Mouse (Mus musculus): ENCODE measurements at regions not wholly inside any gene's neighbourhood (a gene's known extent, or its start where the extent isn't known, plus 50 kb on each side); places are given as distances from the start of the nearest gene placed in this dataset.

- TF ChIP-seq CTCF (IDR thresholded peaks at IDR 0.05; ENCODE audit: low read depth, low read length) (peak; percentile 3), POLR2A (IDR thresholded peaks at IDR 0.05; ENCODE audit: insufficient read depth, low read length) (no peak), EP300 (IDR thresholded peaks at IDR 0.05; ENCODE audit: insufficient read depth, low read depth, low read length) (no peak)
Observed at GRCm38 (mm10) chr1:45627840-45628239, 124.8 kb upstream of the Col5a2 start.
